Mouse (Mus musculus): ENCODE data around the gene Phf2.

GRCm38 (mm10) chr13:48784151-48784550, 86.8 kb downstream of the Phf2 start:
- TF ChIP-seq CTCF (IDR thresholded peaks at IDR 0.05; ENCODE audit: control insufficient read depth, insufficient read depth, insufficient read length) (no peak), MAX (IDR thresholded peaks at IDR 0.05) (no peak), USF1 (IDR thresholded peaks at IDR 0.05; ENCODE audit: low read depth) (no peak), MYOG (IDR thresholded peaks at IDR 0.05; ENCODE audit: control insufficient read depth, extremely low read depth, insufficient read length) (no peak), MYOD1 (IDR thresholded peaks at IDR 0.05; ENCODE audit: control insufficient read depth, insufficient read length, low read depth) (no peak), FOSL1 (IDR thresholded peaks at IDR 0.05; ENCODE audit: insufficient read depth, low read length, poor library complexity, severe bottlenecking) (no peak), CEBPB (IDR thresholded peaks at IDR 0.05; ENCODE audit: low read depth) (no peak)
